Mouse (Mus musculus) liver, postnatal 0 days (tissue): Measurements from ENCODE around the gene Cog5.

Source experiments
- CTCF ChIP-seq: sonication (generic); IDR thresholded peaks from 2 replicates; pipeline ENCODE4 v1.5.1; 2016; ENCODE audit warnings: antibody characterized with exemption, low read depth
- EP300 ChIP-seq: IDR thresholded peaks from 2 replicates; pipeline ENCODE4 v1.6.1; 2016; ENCODE audit warnings: antibody characterized with exemption, low read depth, mild to moderate bottlenecking

DNA sequence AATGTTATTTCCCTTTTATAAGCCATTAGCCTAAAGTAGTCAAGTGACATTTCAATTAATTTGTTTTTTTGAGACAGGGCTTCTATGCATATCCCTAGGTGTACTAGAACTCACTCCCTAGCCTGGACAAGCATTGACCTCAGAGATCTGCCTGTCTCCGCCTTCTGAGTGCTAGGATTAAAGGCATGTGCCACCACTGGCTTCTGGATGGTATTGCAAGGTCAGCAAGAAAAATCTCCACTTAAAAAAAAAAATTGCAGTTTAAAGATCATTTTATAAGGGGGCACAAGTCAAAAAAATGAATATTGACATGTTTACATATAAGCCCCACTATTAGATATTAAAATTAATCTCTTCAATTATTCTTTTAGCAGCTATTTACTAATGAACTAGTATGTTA lies 29.7 kb upstream of the Cog5 start:
- TF ChIP-seq EP300 (no peak), CTCF (no peak)
